Mouse (Mus musculus): ENCODE measurements around the gene Cela3b.
A peak's percentile ranks its signal among the peaks of the same experiment; 100 is the strongest.

GRCm38 (mm10) chr4:137441332-137441731, 11.0 kb upstream of the Cela3b start:
- TF ChIP-seq CTCF (IDR thresholded peaks at IDR 0.05; ENCODE audit: low read depth) (peak; percentile 42), EP300 (IDR thresholded peaks at IDR 0.05; ENCODE audit: low read depth) (no peak)
